ENCODE assay signal across 9 mouse cellular contexts in the genomic region with DNA sequence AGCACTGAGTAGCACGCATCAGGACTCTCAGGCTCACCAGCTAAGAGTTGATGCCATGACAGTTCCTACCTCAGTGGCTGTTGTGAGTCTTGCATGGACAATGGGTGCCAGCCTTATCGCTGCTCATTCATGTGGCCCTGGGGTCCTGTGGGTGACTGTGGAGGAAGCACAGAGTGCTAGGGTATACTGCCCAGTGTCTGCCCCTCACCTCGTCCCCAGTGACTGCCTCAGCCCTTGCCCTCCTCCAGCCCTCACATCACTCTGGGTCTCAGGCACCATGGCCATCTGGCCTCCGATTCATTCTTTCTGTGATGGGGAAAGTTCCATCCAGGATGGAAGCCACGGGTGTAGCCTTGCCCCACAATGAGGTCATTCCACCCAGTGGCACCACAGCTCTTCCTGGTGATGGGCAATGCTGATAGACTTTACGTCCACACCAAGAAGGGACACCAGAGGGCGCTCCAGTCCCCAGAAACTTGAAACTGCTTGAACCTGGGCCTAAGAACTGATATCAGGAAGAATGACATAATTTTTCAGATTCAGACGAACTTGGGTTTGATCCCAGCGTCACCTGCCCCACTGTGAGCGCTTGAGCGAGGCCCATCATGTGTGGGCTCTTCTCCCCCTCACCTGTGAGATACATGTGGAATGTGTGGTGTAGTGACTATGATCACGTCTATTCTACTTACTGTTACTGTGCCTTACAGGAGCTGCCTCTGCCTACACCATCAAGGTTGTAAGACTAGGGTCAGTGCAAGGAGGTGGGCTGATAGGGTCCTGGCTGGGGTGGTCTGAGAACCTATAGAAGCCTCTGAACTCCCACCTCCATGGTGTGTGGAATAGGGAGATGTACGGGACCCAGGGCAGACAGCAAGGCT. TPM values are rescaled to one million over a fixed set of nuclear protein-coding genes. Genes with fewer than 3 reads are reported as not detected.
DNase-seq lines count a peak whose midpoint lies in the region; ATAC-seq and TF ChIP-seq lines count a peak whose summit lies in the region.
"Had no signal": no experiment of that assay in that cellular context is flagged by ENCODE, and none has a peak within 500 bp of the region (broad histone marks: within the 10 kb centered on the region; RNA-seq: fewer than 3 reads in every experiment).

No protein-coding gene starts in this region.

- TF ChIP-seq POLR2A in thymus, adult 2 months (IDR thresholded peaks at IDR 0.05; ENCODE audit: control insufficient read depth, extremely low read depth, insufficient read depth, low read length, poor library complexity), result no peak

- H3K4me2 ChIP-seq in heart, postnatal 0 days (ENCODE audit: low read depth, low read length), result no peak overlapping the region
- H3K4me2 ChIP-seq: heart, embryonic 13.5 days had no signal

- peak; percentile 68 for ATAC-seq in CD4-positive, CD25-positive, alpha-beta regulatory T cell, adult 4 months
- peak; percentile 54; the same call in 1 of the 2 replicates for ATAC-seq in heart, postnatal 0 days (ENCODE audit: insufficient read depth, low read depth)
- ATAC-seq in neutrophil, adult 5-6 weeks (ENCODE audit: extremely low read depth, insufficient number of reproducible peaks, low FRiP score, poor library complexity, severe bottlenecking), result peak; percentile 50; the same call in 1 of the 2 replicates

- peak; percentile 76 for TF ChIP-seq CTCF in heart, postnatal 0 days (IDR thresholded peaks at IDR 0.05; ENCODE audit: low read depth)
- TF ChIP-seq CTCF in thymus, adult 2 months (IDR thresholded peaks at IDR 0.05; ENCODE audit: borderline replicate concordance, control insufficient read depth, extremely low read depth, insufficient read depth, low read length, poor library complexity), result peak; percentile 65; the same call in 1 of the 2 replicates

- 43% methylated on average over 13 of the region's 13 CpGs for WGBS in embryonic facial prominence, embryonic 10.5 days
- 39% methylated on average over 13 of the region's 13 CpGs for WGBS in heart, postnatal 0 days
- 43% methylated on average over 13 of the region's 13 CpGs for WGBS in thymus, adult 2 months

- H3K9me3 ChIP-seq in embryonic facial prominence, embryonic 10.5 days, result no peaks in the 10 kb centered on the region
- H3K9me3 ChIP-seq in heart, postnatal 0 days (replicated peaks; ENCODE audit: control insufficient read depth, low read length), result no peaks in the 10 kb centered on the region
- H3K9me3 ChIP-seq: heart, embryonic 13.5 days had no signal

- no peak overlapping the region for H3K9ac ChIP-seq in heart, postnatal 0 days (replicated peaks; ENCODE audit: low read depth, low read length)
- H3K9ac ChIP-seq: heart, embryonic 13.5 days had no signal

- H3K36me3 ChIP-seq in embryonic facial prominence, embryonic 10.5 days (replicated peaks), result no peaks in the 10 kb centered on the region
- H3K36me3 ChIP-seq in heart, postnatal 0 days (replicated peaks; ENCODE audit: control insufficient read depth, insufficient read depth, low read length), result peaks cover 54% of the 10 kb centered on the region
- peaks cover 3% of the 10 kb centered on the region for H3K36me3 ChIP-seq in thymus, adult 2 months (ENCODE audit: control insufficient read depth, insufficient read depth, low read length)

- H3K4me1 ChIP-seq in embryonic facial prominence, embryonic 10.5 days, result no peaks in the 10 kb centered on the region
- peaks cover 13% of the 10 kb centered on the region for H3K4me1 ChIP-seq in heart, postnatal 0 days (ENCODE audit: control insufficient read depth, insufficient read depth)
- no peaks in the 10 kb centered on the region for H3K4me1 ChIP-seq in thymus, adult 2 months (replicated peaks; ENCODE audit: control insufficient read depth, insufficient read depth, low read length)

- peak; percentile 78 to 80 for DNase-seq in adrenal gland, postnatal 36 days
- peak; percentile 81 for DNase-seq in embryonic facial prominence, embryonic 10.5 days (ENCODE audit: low spot score)
- DNase-seq in heart, postnatal 0 days (ENCODE audit: low spot score), result peak; percentile 48
- DNase-seq in kidney, postnatal 14 days, result peak; percentile 80
- DNase-seq in lung, adult 18-20 months, result peak; percentile 78 to 86
- peak; percentile 79 for DNase-seq in thymus, adult 2 months

- H3K4me3 ChIP-seq in embryonic facial prominence, embryonic 10.5 days, result no peak overlapping the region
- no peak overlapping the region for H3K4me3 ChIP-seq in heart, postnatal 0 days (ENCODE audit: low read depth, low read length)
- no peak overlapping the region for H3K4me3 ChIP-seq in thymus, adult 2 months (ENCODE audit: control insufficient read depth, insufficient read depth, low read length)
- H3K4me3 ChIP-seq: heart, embryonic 13.5 days had no signal

- peaks cover 26% of the 10 kb centered on the region for H3K27me3 ChIP-seq in embryonic facial prominence, embryonic 10.5 days (replicated peaks; ENCODE audit: low read depth, poor library complexity, severe bottlenecking)
- no peaks in the 10 kb centered on the region for H3K27me3 ChIP-seq in heart, postnatal 0 days (ENCODE audit: control insufficient read depth, insufficient read depth, low read length)
- H3K27me3 ChIP-seq in thymus, adult 2 months (ENCODE audit: control insufficient read depth, insufficient read depth, low read length), result no peaks in the 10 kb centered on the region

- TF ChIP-seq EP300 in heart, postnatal 0 days (IDR thresholded peaks at IDR 0.05; ENCODE audit: low read depth), result no peak

- no peak overlapping the region for H3K27ac ChIP-seq in embryonic facial prominence, embryonic 10.5 days (replicated peaks)
- H3K27ac ChIP-seq in heart, postnatal 0 days (ENCODE audit: low read depth), result no peak overlapping the region
- H3K27ac ChIP-seq in thymus, adult 2 months (ENCODE audit: control insufficient read depth, insufficient read depth, low read length), result no peak overlapping the region
- H3K27ac ChIP-seq: heart, embryonic 13.5 days had no signal

RNA-seq across cellular contexts. Expression of gene Gsn, which starts 32.8 kb away (rescaled TPM):
- 10 to 100 TPM; 27.3 to 33.1 TPM for polyA plus RNA-seq in CD4-positive, CD25-positive, alpha-beta regulatory T cell, adult 4 months (2017; shearing (Covaris generic))
- 100 to 1,000 TPM; 405 to 505 TPM for total RNA-seq in adrenal gland, postnatal 36 days (2021)
- polyA plus RNA-seq in embryonic facial prominence, embryonic 10.5 days (2016; fragmentation: Nextera tagmentation; extraction: Ambion mirVana), result 13.6 and 18.9 TPM in 2 replicates
- 454 and 460 TPM in 2 replicates for total RNA-seq in heart, postnatal 0 days (2014; rRNA removed; ENCODE audit: low replicate concordance)
- 255 and 259 TPM in 2 replicates for polyA plus RNA-seq in heart, postnatal 0 days (2015; fragmentation: Nextera tagmentation; extraction: Ambion mirVana)
- 187 and 197 TPM in 2 replicates for total RNA-seq in neutrophil, adult 5-6 weeks (2017)
- polyA plus RNA-seq in thymus, adult 2 months (2012; rRNA removed), result 393 and 535 TPM in 2 replicates

RNA-seq across cellular contexts. Expression of gene Stom, which starts 47.8 kb away (rescaled TPM):
- 1 to 10 TPM; 2.6 to 3.6 TPM for polyA plus RNA-seq in CD4-positive, CD25-positive, alpha-beta regulatory T cell, adult 4 months (2017; shearing (Covaris generic))
- 10 to 100 TPM; 38.9 to 53.7 TPM for total RNA-seq in adrenal gland, postnatal 36 days (2021)
- polyA plus RNA-seq in embryonic facial prominence, embryonic 10.5 days (2016; fragmentation: Nextera tagmentation; extraction: Ambion mirVana), result 18.0 and 18.9 TPM in 2 replicates
- total RNA-seq in heart, postnatal 0 days (2014; rRNA removed; ENCODE audit: low replicate concordance), result 60.1 and 79.0 TPM in 2 replicates
- polyA plus RNA-seq in heart, postnatal 0 days (2015; fragmentation: Nextera tagmentation; extraction: Ambion mirVana), result 48.4 and 51.3 TPM in 2 replicates
- total RNA-seq in neutrophil, adult 5-6 weeks (2017), result 14.0 and 15.0 TPM in 2 replicates
- polyA plus RNA-seq in thymus, adult 2 months (2012; rRNA removed), result 18.8 and 19.4 TPM in 2 replicates
